Mouse (Mus musculus) c-Kit-positive CD71-positive TER-119-negative erythroid progenitor cells, embryonic 14.5 days (primary cell): ENCODE results near the gene Rab8a.
A peak's percentile ranks its signal among the peaks of the same experiment; 100 is the strongest.
"Not testable (repeated sequence)": the region's sequence is repeated elsewhere in the genome, so short reads cannot be mapped to it uniquely, and the experiment has no call there.

Source experiments
- DNase-seq: peaks from one replicate; pipeline ENCODE4 v3.0.0-alpha.2; 2013; ENCODE audit warnings: low read depth

The Rab8a gene

GRCm38 (mm10) chr8:72160707-72161697 is at the start of gene Rab8a:
Rab8a (plus strand) TSS chr8:72161200.
- DNase-seq = peak; percentile 98

GRCm38 (mm10) chr8:72112486-72112885 is 48.5 kb upstream of the Rab8a start:
- DNase-seq = no peak

GRCm38 (mm10) chr8:72115202-72115601 is 45.8 kb upstream of the Rab8a start:
- no peak for DNase-seq

GRCm38 (mm10) chr8:72118616-72119015 is 42.4 kb upstream of the Rab8a start:
- DNase-seq = no peak

- DNase-seq = not testable (repeated sequence)
Observed at GRCm38 (mm10) chr8:72121486-72121885, 39.5 kb upstream of the Rab8a start.

- no peak for DNase-seq
Observed at GRCm38 (mm10) chr8:72121997-72122396, 39.0 kb upstream of the Rab8a start.

- DNase-seq = no peak
Observed at GRCm38 (mm10) chr8:72127834-72128233, 33.2 kb upstream of the Rab8a start.

GRCm38 (mm10) chr8:72131251-72131650 is 29.7 kb upstream of the Rab8a start:
- DNase-seq = no peak

- DNase-seq = no peak
Observed at GRCm38 (mm10) chr8:72131901-72132300, 29.1 kb upstream of the Rab8a start.

- no peak for DNase-seq
Observed at GRCm38 (mm10) chr8:72132417-72132816, 28.6 kb upstream of the Rab8a start.

GRCm38 (mm10) chr8:72132891-72133290 is 28.1 kb upstream of the Rab8a start:
- no peak for DNase-seq

- DNase-seq = no peak
Observed at GRCm38 (mm10) chr8:72133507-72133906, 27.5 kb upstream of the Rab8a start.

GRCm38 (mm10) chr8:72134756-72135445 is 26.1 kb upstream of the Rab8a start, which contains the start of gene Tpm4:
Tpm4 (plus strand) TSS chr8:72134975.
- no peak for DNase-seq

- DNase-seq = no peak
Observed at GRCm38 (mm10) chr8:72135446-72136301, 25.3 kb upstream of the Rab8a start.

GRCm38 (mm10) chr8:72136302-72136978 is 24.6 kb upstream of the Rab8a start:
- no peak for DNase-seq

GRCm38 (mm10) chr8:72137431-72137830 is 23.6 kb upstream of the Rab8a start:
- no peak for DNase-seq

GRCm38 (mm10) chr8:72138456-72138855 is 22.5 kb upstream of the Rab8a start:
- DNase-seq = no peak

- DNase-seq = no peak
Observed at GRCm38 (mm10) chr8:72143256-72143824, 17.7 kb upstream of the Rab8a start.

- DNase-seq = no peak
Observed at GRCm38 (mm10) chr8:72144345-72144975, 16.5 kb upstream of the Rab8a start.

GRCm38 (mm10) chr8:72145511-72145910 is 15.5 kb upstream of the Rab8a start:
- DNase-seq = no peak

GRCm38 (mm10) chr8:72146056-72146455 is 14.9 kb upstream of the Rab8a start:
- no peak for DNase-seq
